Mouse (Mus musculus): ENCODE measurements around the gene Ephx3.

- TF ChIP-seq CTCF (IDR thresholded peaks at IDR 0.05; ENCODE audit: low read depth) (no peak), EP300 (IDR thresholded peaks at IDR 0.05; ENCODE audit: low read depth) (no peak)
These were observed 47.1 kb downstream of the Ephx3 start for GRCm38 (mm10) chr17:32142234-32142633.
